In the genomic region with DNA sequence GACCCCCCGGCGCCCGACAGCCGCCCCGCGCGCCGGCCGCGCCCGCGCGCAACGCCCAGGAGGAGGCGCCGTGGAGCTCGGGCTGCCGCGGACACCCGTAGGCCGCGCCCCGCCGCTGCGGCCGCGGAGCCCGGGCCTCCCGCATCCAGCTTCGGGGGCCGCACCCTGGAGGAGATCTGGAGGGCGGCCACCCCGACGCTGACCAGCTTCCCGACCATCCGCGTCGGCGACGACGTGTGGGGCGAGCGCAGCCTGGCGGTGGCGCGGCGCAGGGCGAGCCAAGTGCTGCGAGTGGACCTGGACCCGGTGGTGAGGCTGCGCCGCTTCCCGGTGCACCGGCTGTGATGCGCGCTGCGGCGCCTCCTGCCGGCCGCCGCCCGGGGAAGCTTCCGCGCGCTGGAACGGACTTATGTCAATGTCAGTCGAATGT, we compare ENCODE assay signal across 8 mouse cellular contexts. TPM values are rescaled to one million over a fixed set of nuclear protein-coding genes. Genes with fewer than 3 reads are reported as not detected.
DNase-seq lines count a peak whose midpoint lies in the region; ATAC-seq and TF ChIP-seq lines count a peak whose summit lies in the region.

No protein-coding gene starts in this region.

- H3K27ac ChIP-seq in lung, embryonic 15.5 days: peak overlapping the region; percentile 96
- peak overlapping the region; percentile 56 for H3K27ac ChIP-seq in olfactory bulb, adult 2 months (ENCODE audit: insufficient read depth, low read depth, low read length)
- peak overlapping the region; percentile 53 for H3K27ac ChIP-seq in thymus, adult 2 months (ENCODE audit: control insufficient read depth, insufficient read depth, low read length)

- under 1% methylated on average over 65 of the region's 67 CpGs for WGBS in lung, embryonic 15.5 days
- 1% methylated on average over 67 of the region's 67 CpGs for WGBS in olfactory bulb, adult 2 months
- WGBS in thymus, adult 2 months: 3% methylated on average over 67 of the region's 67 CpGs

- no peaks in the 10 kb centered on the region for H3K27me3 ChIP-seq in lung, embryonic 15.5 days
- H3K27me3 ChIP-seq in thymus, adult 2 months (ENCODE audit: control insufficient read depth, insufficient read depth, low read length): no peaks in the 10 kb centered on the region

- ATAC-seq in hematopoietic stem cell, adult 5-6 weeks (replicated peaks in 1 of 2; ENCODE audit: insufficient read depth in 1 of 2, low FRiP score in 2 of 2, low TSS enrichment in 1 of 2, low read depth in 1 of 2, poor library complexity in 2 of 2, severe bottlenecking in 2 of 2): peak; percentile 48 to 68
- ATAC-seq in lung, embryonic 15.5 days (ENCODE audit: borderline replicate concordance, extremely low read depth, low FRiP score, low TSS enrichment): peak; percentile 86

- no peaks in the 10 kb centered on the region for H3K36me3 ChIP-seq in lung, embryonic 15.5 days
- H3K36me3 ChIP-seq in thymus, adult 2 months (ENCODE audit: control insufficient read depth, insufficient read depth, low read length): no peaks in the 10 kb centered on the region

- peak overlapping the region; percentile 80 for H3K4me2 ChIP-seq in lung, embryonic 15.5 days

- H3K4me1 ChIP-seq in lung, embryonic 15.5 days: peaks cover 22% of the 10 kb centered on the region
- no peaks in the 10 kb centered on the region for H3K4me1 ChIP-seq in olfactory bulb, adult 2 months (ENCODE audit: control insufficient read depth, insufficient read depth, low read length)
- H3K4me1 ChIP-seq in thymus, adult 2 months (replicated peaks; ENCODE audit: control insufficient read depth, insufficient read depth, low read length): peaks cover 5% of the 10 kb centered on the region

- no peak; the same call in 1 of the 2 replicates for TF ChIP-seq POLR2A in olfactory bulb, adult 2 months (IDR thresholded peaks at IDR 0.05; ENCODE audit: insufficient read depth, low read depth, low read length)
- peak; percentile 42; the same call in 1 of the 2 replicates for TF ChIP-seq POLR2A in thymus, adult 2 months (IDR thresholded peaks at IDR 0.05; ENCODE audit: control insufficient read depth, extremely low read depth, insufficient read depth, low read length, poor library complexity)

- no peaks in the 10 kb centered on the region for H3K9me3 ChIP-seq in lung, embryonic 15.5 days

- peak overlapping the region; percentile 83 for H3K9ac ChIP-seq in lung, embryonic 15.5 days

- peak; percentile 48 for DNase-seq in MEL-GATA-1-ER (ENCODE audit: extremely low read depth, low read depth)
- DNase-seq in cerebellum, adult 8-10 months: peak; percentile 83
- DNase-seq in forelimb bud, embryonic 11.5 days (ENCODE audit: low read depth, low spot score): peak; percentile 70
- peak; percentile 77 for DNase-seq in layer of hippocampus, adult 9-10 months (ENCODE audit: low spot score)
- peak; percentile 89 for DNase-seq in thymus, adult 2 months

- TF ChIP-seq CTCF in olfactory bulb, adult 2 months (IDR thresholded peaks at IDR 0.05; ENCODE audit: insufficient read depth, low read depth, low read length): peak; percentile 80
- peak; percentile 92 for TF ChIP-seq CTCF in thymus, adult 2 months (IDR thresholded peaks at IDR 0.05; ENCODE audit: borderline replicate concordance, control insufficient read depth, extremely low read depth, insufficient read depth, low read length, poor library complexity)

- H3K4me3 ChIP-seq in lung, embryonic 15.5 days: peak overlapping the region; percentile 79
- H3K4me3 ChIP-seq in olfactory bulb, adult 2 months (ENCODE audit: insufficient read depth, low read depth, low read length): peak overlapping the region; percentile 83
- peak overlapping the region; percentile 89 for H3K4me3 ChIP-seq in thymus, adult 2 months (ENCODE audit: control insufficient read depth, insufficient read depth, low read length)

RNA-seq across cellular contexts. Expression of a gene that starts 0.8 kb away (rescaled TPM):
- total RNA-seq in hematopoietic stem cell, adult 5-6 weeks (2017): 16.6 and 21.4 TPM in 2 replicates
- 2.9 and 3.4 TPM in 2 replicates for polyA plus RNA-seq in lung, embryonic 15.5 days (2015; fragmentation: Nextera tagmentation; extraction: Ambion mirVana)
- not detected in 2 replicates for polyA plus RNA-seq in olfactory bulb, adult 2 months (2012; ENCODE audit: insufficient read depth, insufficient read length, low replicate concordance, missing spikeins)
- polyA plus RNA-seq in thymus, adult 2 months (2012; rRNA removed): 21.3 and 33.6 TPM in 2 replicates

Comparison
In these comparisons a context has a peak if more than half of its experiments do, and no peak if none do; other contexts are left out.
1. Peak in every context shown above with its lines: DNase-seq, ATAC-seq, H3K4me3 ChIP-seq and H3K27ac ChIP-seq.